Mouse (Mus musculus) liver, postnatal 0 days (tissue): ENCODE data around the gene Jagn1. TPM values are rescaled to one million over a fixed set of nuclear protein-coding genes. Genes with fewer than 3 reads are reported as not detected.
A peak's percentile ranks its signal among the peaks of the same experiment; 100 is the strongest.

Experiments used
- ATAC-seq: fragments of 200-750 bp; cut with Nextera tagmentation; 2 replicates; pipeline ENCODE4 v1.8.0; 2017; ENCODE audit warnings: mild to moderate bottlenecking, moderate library complexity
- DNase-seq: peaks from one replicate; pipeline ENCODE4 v3.0.0-alpha.2; 2016
- H3K27ac ChIP-seq: fragments of 300-500 bp; sonication (generic); 2 replicates; pipeline ENCODE4 v1.5.1; 2014; ENCODE audit warnings: antibody characterized with exemption, moderate library complexity, mild to moderate bottlenecking, low read depth
- H3K27me3 ChIP-seq: fragments of 300-500 bp; sonication (generic); 2 replicates; pipeline ENCODE4 v1.6.1; 2014; ENCODE audit warnings: low read length, control low read depth, mixed read lengths; ENCODE audit not compliant: insufficient read depth
- H3K36me3 ChIP-seq: fragments of 300-500 bp; sonication (generic); replicated peaks from 2 replicates; pipeline ENCODE4 v1.6.1; 2014; ENCODE audit warnings: mild to moderate bottlenecking, control low read depth, low read length, moderate library complexity, mixed read lengths; ENCODE audit not compliant: insufficient read depth
- H3K4me1 ChIP-seq: fragments of 300-500 bp; sonication (generic); 2 replicates; pipeline ENCODE4 v1.6.1; 2014; ENCODE audit warnings: antibody characterized with exemption, mild to moderate bottlenecking, control low read depth; ENCODE audit not compliant: insufficient read depth
- H3K4me2 ChIP-seq: fragments of 300-500 bp; sonication (generic); 2 replicates; pipeline ENCODE4 v1.6.1; 2014; ENCODE audit warnings: low read depth, mild to moderate bottlenecking, low read length, moderate library complexity, mixed read lengths
- H3K4me3 ChIP-seq: fragments of 300-500 bp; sonication (generic); 2 replicates; pipeline ENCODE4 v1.5.1; 2014; ENCODE audit warnings: low read depth, low read length
- H3K9ac ChIP-seq: fragments of 300-500 bp; sonication (generic); replicated peaks from 2 replicates; pipeline ENCODE4 v1.6.1; 2014; ENCODE audit warnings: mild to moderate bottlenecking, moderate library complexity
- H3K9me3 ChIP-seq: fragments of 300-500 bp; sonication (generic); 2 replicates; pipeline ENCODE4 v1.6.1; 2016; ENCODE audit warnings: mild to moderate bottlenecking, control low read depth, low read length, mixed read lengths
- CTCF ChIP-seq: sonication (generic); IDR thresholded peaks from 2 replicates; pipeline ENCODE4 v1.5.1; 2016; ENCODE audit warnings: antibody characterized with exemption, low read depth
- EP300 ChIP-seq: IDR thresholded peaks from 2 replicates; pipeline ENCODE4 v1.6.1; 2016; ENCODE audit warnings: antibody characterized with exemption, low read depth, mild to moderate bottlenecking
- WGBS: fragments of 180-500 bp; shearing (Covaris S2); extraction: QIAGEN DNeasy Blood & Tissue Kit; methylation state at CpG from one replicate; pipeline ENCODE4 v1.1.7; 2014; ENCODE audit not compliant: insufficient replicate concordance; 5-methylcytosine and 5-hydroxymethylcytosine counted together
- polyA plus RNA-seq: library from polyadenylated mRNA; unstranded; fragments of >200 nt; fragmentation: Nextera tagmentation; extraction: Ambion mirVana; gene quantifications from 2 replicates; pipeline ENCODE4 v1.2.1, GENCODE M21; 2015

Jagn1 gene
- polyA plus RNA-seq, 1 experiment from 2014 or later, result 49.2 TPM

DNA sequence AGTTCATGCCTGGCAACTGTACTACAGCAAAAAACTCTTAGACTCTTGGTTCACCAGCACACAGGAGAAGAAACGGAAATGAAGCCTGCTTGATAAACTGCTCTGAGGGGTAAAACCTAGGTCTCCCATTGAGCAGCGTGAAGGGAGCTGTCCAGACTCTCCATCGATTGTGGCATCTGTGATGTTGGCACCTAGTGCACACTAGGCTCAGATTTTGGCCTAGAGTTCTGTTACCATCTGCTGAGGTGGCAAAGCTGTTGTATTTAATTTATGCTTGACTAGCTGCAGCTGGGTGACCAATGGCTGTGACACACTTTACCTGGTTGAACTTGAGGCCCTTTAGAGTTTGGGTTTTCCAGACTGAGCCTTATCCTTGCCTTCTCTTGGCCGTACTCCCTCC is 5.3 kb downstream of the Jagn1 start:
- no peak overlapping the region for H3K9ac ChIP-seq
- no peak for TF ChIP-seq CTCF
- no peak for TF ChIP-seq EP300
- H3K4me1 ChIP-seq, result peaks cover 14% of the 10 kb centered on the region
- DNase-seq (no peak), ATAC-seq (no peak)
- no peak overlapping the region for H3K27ac ChIP-seq
- no peaks in the 10 kb centered on the region for H3K27me3 ChIP-seq
- no peaks in the 10 kb centered on the region for H3K9me3 ChIP-seq
- H3K4me3 ChIP-seq, result no peak overlapping the region
- peaks cover 18% of the 10 kb centered on the region for H3K36me3 ChIP-seq
- no peak overlapping the region for H3K4me2 ChIP-seq
- WGBS, result 89% methylated on average over 4 of the region's 4 CpGs

DNA sequence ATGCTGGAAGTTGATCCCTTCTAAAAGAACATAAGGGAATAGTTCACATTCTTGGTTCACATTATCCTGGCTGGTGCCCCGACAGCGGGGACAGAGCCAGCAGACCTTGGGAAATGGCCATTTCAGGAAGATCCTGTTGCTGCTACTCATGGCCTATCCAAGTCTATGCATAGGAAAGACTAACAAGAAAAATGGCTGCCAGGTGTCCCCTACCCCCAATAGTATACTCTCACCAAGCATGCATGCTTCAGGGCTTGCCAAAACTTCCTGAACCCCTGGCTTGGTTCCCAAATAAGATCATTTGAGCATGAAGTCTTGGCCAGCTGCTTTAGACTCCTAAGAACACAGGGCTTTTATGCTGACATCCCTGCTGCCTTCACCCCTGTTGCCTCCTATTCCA is 9.5 kb downstream of the Jagn1 start:
- Histone ChIP-seq H3K4me3 (no peak overlapping the region), H3K9ac (no peak overlapping the region), H3K36me3 (peaks cover 15% of the 10 kb centered on the region), H3K4me2 (no peak overlapping the region), H3K27me3 (no peaks in the 10 kb centered on the region), H3K9me3 (no peaks in the 10 kb centered on the region), H3K27ac (no peak overlapping the region), H3K4me1 (no peaks in the 10 kb centered on the region)
- WGBS, result 86% methylated on average over 2 of the region's 2 CpGs
- no peak for TF ChIP-seq EP300
- no peak for TF ChIP-seq CTCF
- no peak for DNase-seq
- no peak for ATAC-seq

GRCm38 (mm10) chr6:113455007-113455406 is 12.6 kb downstream of the Jagn1 start:
- H3K27ac ChIP-seq, result no peak overlapping the region
- H3K27me3 ChIP-seq, result no peaks in the 10 kb centered on the region
- no peaks in the 10 kb centered on the region for H3K36me3 ChIP-seq
- H3K4me3 ChIP-seq, result no peak overlapping the region
- DNase-seq (no peak), ATAC-seq (no peak)
- H3K9ac ChIP-seq, result no peak overlapping the region
- H3K9me3 ChIP-seq, result no peaks in the 10 kb centered on the region
- H3K4me1 ChIP-seq, result no peaks in the 10 kb centered on the region
- no peak overlapping the region for H3K4me2 ChIP-seq
- 28% methylated on average over 5 of the region's 5 CpGs for whole genome bisulfite sequencing
- TF ChIP-seq CTCF, result no peak
- TF ChIP-seq EP300, result no peak

- no peak within 1 kb of the TSS for H3K4me2 ChIP-seq
- ATAC-seq, result no peak
- no peak within 1 kb of the TSS for H3K4me3 ChIP-seq
- no peak within 1 kb of the TSS for H3K9ac ChIP-seq
- no peak for DNase-seq
- H3K4me1 ChIP-seq, result no peaks in the 10 kb centered on the region
- WGBS, result 25% methylated on average over 10 of the region's 10 CpGs
- no peaks in the 10 kb centered on the region for H3K27me3 ChIP-seq
- H3K27ac ChIP-seq, result no peak within 1 kb of the TSS
- H3K36me3 ChIP-seq, result no peaks in the 10 kb centered on the region
- TF ChIP-seq CTCF (no peak), EP300 (no peak)
- no peaks in the 10 kb centered on the region for H3K9me3 ChIP-seq
Observed at GRCm38 (mm10) chr6:113457952-113458534, 15.7 kb downstream of the Jagn1 start, which contains the start of gene Il17re. Il17re (plus strand) TSS chr6:113458484.

- no peak overlapping the region for H3K4me2 ChIP-seq
- H3K9me3 ChIP-seq, result no peaks in the 10 kb centered on the region
- TF ChIP-seq CTCF, result no peak
- TF ChIP-seq EP300, result no peak
- no peaks in the 10 kb centered on the region for H3K4me1 ChIP-seq
- DNase-seq (no peak), ATAC-seq (no peak)
- no peak overlapping the region for H3K9ac ChIP-seq
- no peak overlapping the region for H3K4me3 ChIP-seq
- 69% methylated on average over 10 of the region's 10 CpGs for WGBS
- H3K27me3 ChIP-seq, result no peaks in the 10 kb centered on the region
- H3K27ac ChIP-seq, result no peak overlapping the region
- H3K36me3 ChIP-seq, result no peaks in the 10 kb centered on the region
Observed at GRCm38 (mm10) chr6:113458635-113459034, 16.3 kb downstream of the Jagn1 start.

- Histone ChIP-seq H3K27ac (no peak overlapping the region), H3K4me1 (no peaks in the 10 kb centered on the region), H3K36me3 (no peaks in the 10 kb centered on the region), H3K27me3 (no peaks in the 10 kb centered on the region), H3K9me3 (no peaks in the 10 kb centered on the region), H3K4me3 (no peak overlapping the region), H3K9ac (no peak overlapping the region), H3K4me2 (no peak overlapping the region)
- 67% methylated on average over 7 of the region's 7 CpGs for WGBS
- DNase-seq, result no peak
- no peak for ATAC-seq
- TF ChIP-seq EP300 (no peak), CTCF (no peak)
Observed at GRCm38 (mm10) chr6:113464040-113464439, 21.7 kb downstream of the Jagn1 start.

- DNase-seq, result no peak
- 61% methylated on average over 5 of the region's 5 CpGs for WGBS
- no peak for ATAC-seq
Observed at GRCm38 (mm10) chr6:113465602-113466001, 23.2 kb downstream of the Jagn1 start.

More at GRCm38 (mm10) chr6:113465602-113466001, 23.2 kb downstream of the Jagn1 start:
- TF ChIP-seq EP300, result no peak
- peak; percentile 42 for TF ChIP-seq CTCF
- Histone ChIP-seq H3K36me3 (no peaks in the 10 kb centered on the region), H3K27ac (no peak overlapping the region), H3K4me2 (no peak overlapping the region), H3K27me3 (0 out of 2 replicates have a peak, but pooled peaks cover 3% of the 10 kb centered on the region), H3K4me3 (no peak overlapping the region), H3K4me1 (peaks cover 9% of the 10 kb centered on the region; the same call in 1 of the 2 replicates), H3K9me3 (no peaks in the 10 kb centered on the region), H3K9ac (no peak overlapping the region)
